Mouse (Mus musculus) spleen, adult 2 months (tissue): ENCODE measurements around the gene Lefty2.

Experiments used
- CTCF ChIP-seq: fragments of 200-500 bp; IDR thresholded peaks from 2 replicates; pipeline ENCODE4 v1.5.1; 2011; ENCODE audit warnings: mild to moderate bottlenecking, inconsistent platforms; ENCODE audit not compliant: insufficient read depth, insufficient read length, insufficient replicate concordance; ENCODE audit errors: extremely low read depth
- POLR2A ChIP-seq: fragments of 200-500 bp; IDR thresholded peaks from 2 replicates; pipeline ENCODE4 v1.6.1; 2011; ENCODE audit warnings: low read depth, low read length, inconsistent platforms

GRCm38 (mm10) chr1:180926286-180926685, 33.4 kb downstream of the Lefty2 start:
- TF ChIP-seq POLR2A (no peak), CTCF (no peak)
